Mouse (Mus musculus): ENCODE results near the gene Cblb.

DNA sequence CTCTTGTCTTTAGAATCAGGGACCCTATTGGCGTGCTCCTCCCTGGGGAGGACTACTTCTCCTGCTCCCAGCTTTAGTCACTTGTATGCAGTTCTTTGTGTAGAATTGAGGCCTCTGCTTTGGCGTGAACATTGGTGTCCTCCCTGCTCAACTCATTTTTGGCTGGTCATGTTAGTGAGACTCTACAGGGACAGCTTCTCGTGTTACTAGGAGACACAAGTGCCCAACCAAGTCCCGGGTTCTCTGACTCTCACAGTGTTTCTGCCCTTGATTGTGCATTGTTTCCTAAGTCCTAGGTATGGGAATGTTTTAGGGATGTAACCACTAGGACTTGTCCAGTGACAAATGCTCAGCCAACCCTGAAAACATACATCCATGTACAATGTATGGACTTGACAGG lies 9.9 kb downstream of the Cblb start:
- TF ChIP-seq CTCF (IDR thresholded peaks at IDR 0.05; ENCODE audit: borderline replicate concordance, control insufficient read depth, extremely low read depth, insufficient read depth, low read length, poor library complexity) = no peak
- no peak for TF ChIP-seq POLR2A (IDR thresholded peaks at IDR 0.05; ENCODE audit: control insufficient read depth, extremely low read depth, insufficient read depth, low read length, poor library complexity)

Measured in thymus, adult 2 months (tissue).